Mouse (Mus musculus) MEL (cell line): ENCODE measurements at regions not wholly inside any gene's neighbourhood (a gene's known extent, or its start where the extent isn't known, plus 50 kb on each side); places are given as distances from the start of the nearest gene placed in this dataset.

ENCODE experiments used
- DNase-seq: peaks from one replicate; pipeline ENCODE4 v3.0.0; 2011; ENCODE audit warnings: low read depth, low spot score
- H3K27ac ChIP-seq: 2 replicates; pipeline ENCODE4 v1.5.1; 2012; ENCODE audit warnings: low read depth, mild to moderate bottlenecking, control low read depth, low read length, moderate library complexity; ENCODE audit not compliant: control insufficient read depth
- H3K27me3 ChIP-seq, 2 experiments: fragments of 150-350 bp in 1 of 2; sonication (generic) in 1 of 2; 2 replicates each; pipeline ENCODE4 v1.6.1; 2012; ENCODE audit warnings: low read length in 2 of 2, mild to moderate bottlenecking in 2 of 2, improper control_type of control experiment in 1 of 2, moderate library complexity in 1 of 2; ENCODE audit not compliant: insufficient read depth in 2 of 2, control insufficient read depth in 1 of 2
- H3K36me3 ChIP-seq, 2 experiments: 2 replicates each; pipeline ENCODE4 v1.6.1; 2012 to 2014; ENCODE audit warnings: low read length in 2 of 2, improper control_type of control experiment in 1 of 2, inconsistent platforms in 1 of 2, mild to moderate bottlenecking in 1 of 2; ENCODE audit not compliant: insufficient read depth in 2 of 2, control insufficient read depth in 1 of 2
- H3K4me1 ChIP-seq, 2 experiments: fragments of 150-350 bp in 1 of 2; sonication (generic) in 1 of 2; 2 replicates each; pipeline ENCODE4 v1.6.1; 2012; ENCODE audit warnings: low read length in 2 of 2, improper control_type of control experiment in 1 of 2, mild to moderate bottlenecking in 1 of 2; ENCODE audit not compliant: insufficient read depth in 2 of 2, control insufficient read depth in 1 of 2
- H3K4me3 ChIP-seq, 2 experiments: fragments of 150-350 bp in 1 of 2; sonication (generic) in 1 of 2; 2 replicates each; pipeline ENCODE4 v1.5.1; 2012; ENCODE audit warnings: low read depth in 2 of 2, low read length in 2 of 2, mild to moderate bottlenecking in 2 of 2, moderate library complexity in 2 of 2, control low read depth in 1 of 2, improper control_type of control experiment in 1 of 2; ENCODE audit not compliant: control insufficient read depth in 1 of 2, insufficient read depth in 1 of 2
- H3K79me2 ChIP-seq: 2 replicates; pipeline ENCODE4 v1.6.1; 2012; ENCODE audit warnings: mild to moderate bottlenecking, low read length, moderate library complexity; ENCODE audit not compliant: control insufficient read depth, poor library complexity, insufficient read depth
- H3K9ac ChIP-seq: 2 replicates; pipeline ENCODE4 v1.6.1; 2012; ENCODE audit warnings: low read depth, mild to moderate bottlenecking, control low read depth, low read length, moderate library complexity; ENCODE audit not compliant: control insufficient read depth, poor library complexity, severe bottlenecking
- H3K9me3 ChIP-seq: fragments of 150-350 bp; sonication (generic); replicated peaks from 2 replicates; pipeline ENCODE4 v1.6.1; 2012; ENCODE audit warnings: mild to moderate bottlenecking, low read length, improper control_type of control experiment, moderate library complexity; ENCODE audit not compliant: insufficient read depth
- CHD2 ChIP-seq: IDR thresholded peaks from 2 replicates; pipeline ENCODE4 v1.6.1; 2011; ENCODE audit warnings: low read length, improper control_type of control experiment
- E2F4 ChIP-seq: IDR thresholded peaks from 2 replicates; pipeline ENCODE4 v1.6.1; 2011; ENCODE audit warnings: low read depth, low read length, improper control_type of control experiment, borderline replicate concordance
- EP300 ChIP-seq, 2 experiments: IDR thresholded peaks; 2 replicates each; pipeline ENCODE4 v1.6.1; 2011; ENCODE audit warnings: improper control_type of control experiment in 2 of 2, low read length in 2 of 2, low read depth in 1 of 2, mild to moderate bottlenecking in 1 of 2
- ETS1 ChIP-seq: IDR thresholded peaks from 2 replicates; pipeline ENCODE4 v1.6.1; 2012; ENCODE audit warnings: low read depth, mild to moderate bottlenecking, inconsistent platforms, low read length, improper control_type of control experiment, moderate library complexity
- JUND ChIP-seq: IDR thresholded peaks from 2 replicates; pipeline ENCODE4 v1.6.1; 2011; ENCODE audit warnings: low read depth, mild to moderate bottlenecking, improper control_type of control experiment, low read length
- KAT2A ChIP-seq: conservative IDR thresholded peaks from 2 replicates; pipeline ENCODE4 v1.6.1; 2012; ENCODE audit warnings: low read depth, low read length, improper control_type of control experiment, inconsistent platforms
- MAFK ChIP-seq: IDR thresholded peaks from 2 replicates; pipeline ENCODE4 v1.6.1; 2011; ENCODE audit warnings: low read depth, mild to moderate bottlenecking, low read length, improper control_type of control experiment, borderline replicate concordance
- MAX ChIP-seq: IDR thresholded peaks from 2 replicates; pipeline ENCODE4 v1.6.1; 2011; ENCODE audit warnings: low read length, improper control_type of control experiment
- MEF2A ChIP-seq: IDR thresholded peaks from 2 replicates; pipeline ENCODE4 v1.6.1; 2014; ENCODE audit warnings: low read depth, mild to moderate bottlenecking, inconsistent platforms, low read length, improper control_type of control experiment; ENCODE audit not compliant: poor library complexity, insufficient replicate concordance, severe bottlenecking; ENCODE audit errors: extremely low read depth
- MYC ChIP-seq: IDR thresholded peaks from 2 replicates; pipeline ENCODE4 v1.6.1; 2011; ENCODE audit warnings: low read depth, mild to moderate bottlenecking, low read length, improper control_type of control experiment, moderate library complexity
- POLR2AphosphoS2 ChIP-seq: IDR thresholded peaks from 2 replicates; pipeline ENCODE4 v1.6.1; 2011; ENCODE audit warnings: low read length, improper control_type of control experiment
- RAD21 ChIP-seq: IDR thresholded peaks from 2 replicates; pipeline ENCODE4 v1.6.1; 2011; ENCODE audit warnings: mild to moderate bottlenecking, low read depth, low read length, improper control_type of control experiment
- RCOR1 ChIP-seq: IDR thresholded peaks from 2 replicates; pipeline ENCODE4 v1.6.1; 2012; ENCODE audit warnings: low read depth, mild to moderate bottlenecking, inconsistent platforms, low read length, improper control_type of control experiment
- SIN3A ChIP-seq: IDR thresholded peaks from 2 replicates; pipeline ENCODE4 v1.6.1; 2012; ENCODE audit warnings: low read length, improper control_type of control experiment, inconsistent platforms
- TAL1 ChIP-seq: IDR thresholded peaks from 2 replicates; pipeline ENCODE4 v1.6.1; 2012; ENCODE audit warnings: mild to moderate bottlenecking, inconsistent platforms, low read length, moderate library complexity, mixed read lengths
- TBP ChIP-seq: IDR thresholded peaks from 2 replicates; pipeline ENCODE4 v1.8.0; 2011; ENCODE audit warnings: low read depth, low read length, improper control_type of control experiment
- TCF12 ChIP-seq: IDR thresholded peaks from 2 replicates; pipeline ENCODE4 v1.6.1; 2014; ENCODE audit warnings: low read depth, mild to moderate bottlenecking, inconsistent platforms, low read length, improper control_type of control experiment, moderate library complexity
- UBTF ChIP-seq: IDR thresholded peaks from 2 replicates; pipeline ENCODE4 v1.6.1; 2012; ENCODE audit warnings: low read depth, mild to moderate bottlenecking, inconsistent platforms, low read length, improper control_type of control experiment, moderate library complexity, borderline replicate concordance; ENCODE audit not compliant: insufficient read depth
- USF1 ChIP-seq: IDR thresholded peaks from 2 replicates; pipeline ENCODE4 v1.6.1; 2014; ENCODE audit warnings: low read depth, mild to moderate bottlenecking, inconsistent platforms, low read length, improper control_type of control experiment, moderate library complexity
- USF2 ChIP-seq, 2 experiments: IDR thresholded peaks; 2 replicates each; pipeline ENCODE4 v1.6.1; 2011 to 2012; ENCODE audit warnings: improper control_type of control experiment in 2 of 2, low read length in 2 of 2, borderline replicate concordance in 1 of 2, inconsistent platforms in 1 of 2, low read depth in 1 of 2, mild to moderate bottlenecking in 1 of 2; ENCODE audit not compliant: insufficient read depth in 1 of 2
- ZMIZ1 ChIP-seq: IDR thresholded peaks from 2 replicates; pipeline ENCODE4 v1.6.1; 2012; ENCODE audit warnings: low read depth, mild to moderate bottlenecking, inconsistent platforms, low read length, improper control_type of control experiment, moderate library complexity
- ZNF384 ChIP-seq: IDR thresholded peaks from 2 replicates; pipeline ENCODE4 v1.6.1; 2012; ENCODE audit warnings: low read depth, mild to moderate bottlenecking, inconsistent platforms, low read length, improper control_type of control experiment

DNA sequence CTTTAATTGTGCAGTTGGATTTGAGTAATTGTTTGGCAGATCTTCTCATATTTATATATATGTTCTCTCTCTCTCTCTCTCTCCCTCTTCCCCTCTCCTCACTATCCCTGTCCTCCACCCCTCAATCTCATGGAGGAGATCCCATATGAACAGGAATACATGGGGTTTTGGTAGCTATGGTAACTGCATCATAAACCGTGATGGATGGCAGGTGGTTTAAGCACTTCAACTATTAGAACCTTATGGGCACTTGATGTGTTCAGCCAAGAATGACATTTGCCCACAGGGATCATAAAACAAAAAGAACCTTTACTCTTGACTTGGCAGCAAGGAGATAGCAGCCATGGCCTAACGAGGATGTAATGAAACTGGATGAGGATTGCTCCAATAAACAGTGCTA lies 127.5 kb downstream of the Otol1 start:
- TF ChIP-seq ZNF384, result no peak
- TF ChIP-seq TCF12, result no peak
- TF ChIP-seq E2F4, result no peak
- TF ChIP-seq ETS1, result no peak
- no peak for TF ChIP-seq TBP
- no peak for TF ChIP-seq MAFK
- TF ChIP-seq USF1, result no peak
- TF ChIP-seq TAL1, result no peak
- TF ChIP-seq JUND, result no peak
- no peak for TF ChIP-seq USF2 (IDR thresholded peaks at IDR 0.05; ENCODE audit: borderline replicate concordance in 1 of 2, insufficient read depth in 1 of 2, low read depth in 1 of 2, low read length in 2 of 2)
- TF ChIP-seq SIN3A, result no peak
- no peak for TF ChIP-seq MYC
- TF ChIP-seq RCOR1, result no peak
- no peak for TF ChIP-seq MEF2A
- no peak for DNase-seq
- H3K27ac ChIP-seq, result no peak overlapping the region
- H3K79me2 ChIP-seq, result no peaks in the 10 kb centered on the region
- H3K9me3 ChIP-seq, result no peaks in the 10 kb centered on the region
- H3K36me3 ChIP-seq, result no peaks in the 10 kb centered on the region
- H3K27me3 ChIP-seq, result no peaks in the 10 kb centered on the region
- no peaks in the 10 kb centered on the region for H3K4me1 ChIP-seq
- no peak overlapping the region for H3K4me3 ChIP-seq
- H3K9ac ChIP-seq, result no peak overlapping the region

DNA sequence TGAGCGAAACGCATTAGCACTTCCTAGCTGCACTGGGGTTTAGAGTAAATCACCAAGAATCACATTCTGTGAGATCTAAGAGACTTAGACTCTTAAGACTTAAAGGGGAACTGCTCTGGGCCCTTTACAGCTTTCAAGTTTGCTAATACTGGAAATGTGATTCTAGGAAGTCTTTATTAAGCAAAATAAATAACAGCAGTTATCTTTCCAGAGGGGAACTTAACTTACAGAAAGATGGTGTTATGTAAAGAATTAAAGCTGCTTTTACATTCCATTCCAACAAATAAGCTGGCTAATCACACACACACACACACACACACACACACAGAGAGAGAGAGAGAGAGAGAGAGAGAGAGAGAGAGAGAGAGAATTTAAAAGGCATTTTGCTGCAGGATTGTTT lies 131.1 kb downstream of the Otol1 start:
- Histone ChIP-seq H3K79me2 (no peaks in the 10 kb centered on the region), H3K27ac (no peak overlapping the region), H3K36me3 (no peaks in the 10 kb centered on the region), H3K9ac (no peak overlapping the region), H3K9me3 (no peaks in the 10 kb centered on the region)
- TF ChIP-seq RAD21, result no peak
- TF ChIP-seq SIN3A, result no peak
- TF ChIP-seq USF2 (IDR thresholded peaks at IDR 0.05; ENCODE audit: borderline replicate concordance in 1 of 2, insufficient read depth in 1 of 2, low read depth in 1 of 2, low read length in 2 of 2), result no peak
- no peak for TF ChIP-seq ETS1
- no peak for TF ChIP-seq CHD2
- no peak for TF ChIP-seq EP300 (IDR thresholded peaks at IDR 0.05; ENCODE audit: low read depth in 1 of 2, low read length in 2 of 2)
- no peak for TF ChIP-seq ZMIZ1
- no peak for TF ChIP-seq MAX
- no peak for TF ChIP-seq TAL1
- TF ChIP-seq UBTF, result no peak
- TF ChIP-seq RCOR1, result no peak
- TF ChIP-seq KAT2A, result no peak
- TF ChIP-seq POLR2AphosphoS2, result no peak
- TF ChIP-seq, all 39 proteins: peak for 0
- no peak overlapping the region for H3K4me3 ChIP-seq
- H3K4me1 ChIP-seq, result no peaks in the 10 kb centered on the region
- DNase-seq, result no peak
- H3K27me3 ChIP-seq, result no peaks in the 10 kb centered on the region
